Mouse (Mus musculus): Measurements from ENCODE around the gene Smarcd3. TPM values are rescaled to one million over a fixed set of nuclear protein-coding genes. Genes with fewer than 3 reads are reported as not detected.

The Smarcd3 gene
- polyA plus RNA-seq, 1 experiment = 87.6 TPM

DNA sequence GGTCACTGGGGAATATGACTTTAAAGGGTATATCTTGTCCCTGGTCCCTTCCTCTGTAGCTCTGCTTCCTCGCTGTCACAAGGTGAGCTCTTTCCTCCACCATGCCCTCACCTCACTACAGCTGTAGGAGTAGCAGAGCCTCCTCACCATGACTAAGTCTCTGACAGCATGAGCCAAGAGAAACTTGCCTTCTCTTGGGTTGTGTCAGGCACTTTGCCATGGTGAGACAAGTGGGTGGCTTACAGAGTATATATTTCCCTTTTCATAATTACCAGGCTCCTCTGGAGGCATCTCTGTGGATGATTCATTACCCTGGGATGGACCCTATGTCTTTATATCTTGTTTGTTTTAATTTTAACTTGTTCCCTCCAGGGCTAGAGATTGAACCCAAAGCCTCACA is 21.2 kb upstream of the Smarcd3 start:
- Histone ChIP-seq H3K79me2 (ENCODE audit: control insufficient read depth, insufficient read depth) (no peaks in the 10 kb centered on the region), H3K36me3 (ENCODE audit: control insufficient read depth, insufficient read depth) (no peaks in the 10 kb centered on the region), H3K4me3 (ENCODE audit: insufficient read depth, poor library complexity, severe bottlenecking) (no peak overlapping the region), H3ac (ENCODE audit: control insufficient read depth, insufficient read length, low read depth) (no peak overlapping the region), H3K27me3 (ENCODE audit: control insufficient read depth, insufficient read depth, insufficient read length) (no peaks in the 10 kb centered on the region), H3K79me3 (ENCODE audit: low read depth) (no peaks in the 10 kb centered on the region)
- TF ChIP-seq MYOD1 (IDR thresholded peaks at IDR 0.05; ENCODE audit: control insufficient read depth, insufficient read length, low read depth) (no peak), MAX (IDR thresholded peaks at IDR 0.05) (no peak), USF1 (IDR thresholded peaks at IDR 0.05; ENCODE audit: low read depth) (no peak), CEBPB (IDR thresholded peaks at IDR 0.05; ENCODE audit: low read depth) (no peak), MYOG (IDR thresholded peaks at IDR 0.05; ENCODE audit: control insufficient read depth, extremely low read depth, insufficient read length) (no peak), FOSL1 (IDR thresholded peaks at IDR 0.05; ENCODE audit: insufficient read depth, low read length, poor library complexity, severe bottlenecking) (no peak), CTCF (IDR thresholded peaks at IDR 0.05; ENCODE audit: control insufficient read depth, insufficient read depth, insufficient read length) (no peak)

DNA sequence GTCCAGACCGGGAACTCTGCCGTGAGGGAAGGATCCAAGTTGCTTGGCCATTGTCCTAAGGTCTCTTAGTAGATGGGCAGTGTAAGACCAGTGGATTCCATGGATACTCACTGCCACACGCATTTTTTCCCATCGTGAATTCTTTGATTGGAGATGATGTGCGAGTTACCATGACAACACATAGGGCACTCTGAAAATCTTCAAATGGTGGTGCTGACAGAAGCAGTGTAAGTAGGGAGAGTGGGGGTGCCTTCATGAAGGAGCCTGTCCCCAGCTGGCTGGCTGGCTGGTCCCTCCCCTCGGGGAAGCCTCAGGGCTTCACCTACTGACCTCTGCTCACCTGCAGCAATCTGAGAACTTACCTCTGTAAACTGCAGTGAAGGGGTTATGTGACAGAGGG is 14.9 kb upstream of the Smarcd3 start:
- no peaks in the 10 kb centered on the region for H3K79me2 ChIP-seq (ENCODE audit: control insufficient read depth, insufficient read depth)
- no peaks in the 10 kb centered on the region for H3K27me3 ChIP-seq (ENCODE audit: control insufficient read depth, insufficient read depth, insufficient read length)
- H3K36me3 ChIP-seq (ENCODE audit: control insufficient read depth, insufficient read depth) = no peaks in the 10 kb centered on the region
- H3K79me3 ChIP-seq (ENCODE audit: low read depth) = no peaks in the 10 kb centered on the region
- H3K4me3 ChIP-seq (ENCODE audit: insufficient read depth, poor library complexity, severe bottlenecking) = no peak overlapping the region
- TF ChIP-seq MYOD1 (IDR thresholded peaks at IDR 0.05; ENCODE audit: control insufficient read depth, insufficient read length, low read depth) (no peak), MYOG (IDR thresholded peaks at IDR 0.05; ENCODE audit: control insufficient read depth, extremely low read depth, insufficient read length) (no peak), FOSL1 (IDR thresholded peaks at IDR 0.05; ENCODE audit: insufficient read depth, low read length, poor library complexity, severe bottlenecking) (no peak)
- no peak overlapping the region for H3ac ChIP-seq (ENCODE audit: control insufficient read depth, insufficient read length, low read depth)

DNA sequence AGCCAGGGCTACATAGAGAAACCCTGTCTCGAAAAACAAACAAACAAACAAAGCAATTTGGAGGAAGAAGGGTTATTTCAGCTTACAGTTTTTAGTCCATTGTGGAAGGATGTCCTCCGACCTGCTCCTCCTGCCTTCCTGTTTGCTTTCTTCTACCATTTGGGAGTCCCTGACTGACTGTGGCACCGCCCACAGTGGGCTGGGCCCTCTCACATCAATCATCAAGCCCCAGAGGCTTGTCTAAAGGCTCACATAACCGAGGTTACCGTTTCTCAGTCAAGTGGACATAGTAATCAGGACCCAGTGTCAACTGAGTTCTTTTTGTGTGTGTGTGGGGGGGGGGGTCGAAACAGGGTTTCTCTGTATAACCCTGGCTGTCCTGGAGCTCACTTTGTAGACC is 13.9 kb upstream of the Smarcd3 start:
- no peaks in the 10 kb centered on the region for H3K79me3 ChIP-seq (ENCODE audit: low read depth)
- no peaks in the 10 kb centered on the region for H3K79me2 ChIP-seq (ENCODE audit: control insufficient read depth, insufficient read depth)
- H3K27me3 ChIP-seq (ENCODE audit: control insufficient read depth, insufficient read depth, insufficient read length) = no peaks in the 10 kb centered on the region
- TF ChIP-seq MAX (IDR thresholded peaks at IDR 0.05) (no peak), MYOD1 (IDR thresholded peaks at IDR 0.05; ENCODE audit: control insufficient read depth, insufficient read length, low read depth) (no peak)
- H3ac ChIP-seq (ENCODE audit: control insufficient read depth, insufficient read length, low read depth) = no peak overlapping the region
- H3K36me3 ChIP-seq (ENCODE audit: control insufficient read depth, insufficient read depth) = no peaks in the 10 kb centered on the region
- H3K4me3 ChIP-seq (ENCODE audit: insufficient read depth, poor library complexity, severe bottlenecking) = no peak overlapping the region

DNA sequence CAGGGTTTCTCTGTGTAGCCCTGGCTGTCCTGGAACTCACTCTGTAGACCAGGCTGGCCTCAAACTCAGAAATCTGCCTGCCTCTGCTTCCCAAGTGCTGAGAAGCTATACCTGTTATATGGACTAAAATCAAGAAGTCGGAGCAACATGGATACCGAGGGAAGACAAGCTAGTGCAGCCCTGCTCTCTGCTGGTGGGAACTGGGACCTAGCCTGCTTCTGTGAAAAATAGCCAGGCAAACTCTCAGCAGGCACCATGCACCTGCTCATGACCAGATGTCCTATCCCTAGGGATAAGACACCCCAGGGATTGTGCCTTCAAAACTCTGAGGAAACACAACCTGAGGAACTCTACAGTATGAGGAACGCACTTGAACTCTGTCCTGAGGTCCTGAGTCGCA is 12.8 kb upstream of the Smarcd3 start:
- Histone ChIP-seq H3K27me3 (ENCODE audit: control insufficient read depth, insufficient read depth, insufficient read length) (no peaks in the 10 kb centered on the region), H3K36me3 (ENCODE audit: control insufficient read depth, insufficient read depth) (no peaks in the 10 kb centered on the region), H3K4me3 (ENCODE audit: insufficient read depth, poor library complexity, severe bottlenecking) (no peak overlapping the region), H3ac (ENCODE audit: control insufficient read depth, insufficient read length, low read depth) (no peak overlapping the region), H3K79me2 (ENCODE audit: control insufficient read depth, insufficient read depth) (no peaks in the 10 kb centered on the region), H3K79me3 (ENCODE audit: low read depth) (no peaks in the 10 kb centered on the region)
- TF ChIP-seq MAX (IDR thresholded peaks at IDR 0.05) = no peak
- TF ChIP-seq CEBPB (IDR thresholded peaks at IDR 0.05; ENCODE audit: low read depth) = no peak
- no peak for TF ChIP-seq MYOD1 (IDR thresholded peaks at IDR 0.05; ENCODE audit: control insufficient read depth, insufficient read length, low read depth)
- TF ChIP-seq USF1 (IDR thresholded peaks at IDR 0.05; ENCODE audit: low read depth) = no peak
- no peak for TF ChIP-seq FOSL1 (IDR thresholded peaks at IDR 0.05; ENCODE audit: insufficient read depth, low read length, poor library complexity, severe bottlenecking)
- no peak for TF ChIP-seq MYOG (IDR thresholded peaks at IDR 0.05; ENCODE audit: control insufficient read depth, extremely low read depth, insufficient read length)
- TF ChIP-seq CTCF (IDR thresholded peaks at IDR 0.05; ENCODE audit: control insufficient read depth, insufficient read depth, insufficient read length) = no peak

DNA sequence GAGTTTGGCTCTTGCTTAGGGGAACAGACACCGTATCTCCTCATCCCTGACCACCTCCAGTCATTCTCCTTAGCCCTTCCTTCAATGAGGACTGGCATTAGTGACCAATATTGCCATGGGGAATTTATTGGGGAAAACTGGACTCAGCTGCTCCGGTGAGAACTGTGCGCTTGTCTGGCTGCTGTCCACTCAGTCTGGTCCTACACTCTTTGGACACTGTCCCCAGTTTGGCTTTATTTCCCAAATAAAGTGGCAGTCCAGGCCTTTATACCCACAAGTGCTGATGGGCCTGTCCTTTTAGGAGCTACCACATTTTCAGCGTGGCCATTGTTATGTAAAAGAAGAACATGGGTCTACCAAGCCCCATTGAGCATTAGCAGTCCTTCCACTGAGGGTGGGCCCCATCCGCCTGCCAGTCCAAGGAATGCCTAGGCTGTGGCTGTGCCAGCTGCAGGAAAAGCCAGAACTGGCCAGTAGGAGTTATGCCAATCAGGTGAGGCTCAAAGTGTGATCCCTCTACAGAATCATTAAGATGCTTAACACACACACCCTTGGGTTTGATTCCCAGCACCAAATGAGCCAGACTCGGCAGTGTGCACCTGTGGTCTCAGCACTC is 11.4 kb upstream of the Smarcd3 start:
- H3K36me3 ChIP-seq (ENCODE audit: control insufficient read depth, insufficient read depth) = no peaks in the 10 kb centered on the region
- no peaks in the 10 kb centered on the region for H3K27me3 ChIP-seq (ENCODE audit: control insufficient read depth, insufficient read depth, insufficient read length)
- no peaks in the 10 kb centered on the region for H3K79me3 ChIP-seq (ENCODE audit: low read depth)
- no peak overlapping the region for H3ac ChIP-seq (ENCODE audit: control insufficient read depth, insufficient read length, low read depth)
- no peaks in the 10 kb centered on the region for H3K79me2 ChIP-seq (ENCODE audit: control insufficient read depth, insufficient read depth)
- TF ChIP-seq USF1 (IDR thresholded peaks at IDR 0.05; ENCODE audit: low read depth) (no peak), MAX (IDR thresholded peaks at IDR 0.05) (no peak), CTCF (IDR thresholded peaks at IDR 0.05; ENCODE audit: control insufficient read depth, insufficient read depth, insufficient read length) (no peak), FOSL1 (IDR thresholded peaks at IDR 0.05; ENCODE audit: insufficient read depth, low read length, poor library complexity, severe bottlenecking) (no peak), MYOD1 (IDR thresholded peaks at IDR 0.05; ENCODE audit: control insufficient read depth, insufficient read length, low read depth) (no peak), MYOG (IDR thresholded peaks at IDR 0.05; ENCODE audit: control insufficient read depth, extremely low read depth, insufficient read length) (no peak), CEBPB (IDR thresholded peaks at IDR 0.05; ENCODE audit: low read depth) (no peak)
- H3K4me3 ChIP-seq (ENCODE audit: insufficient read depth, poor library complexity, severe bottlenecking) = no peak overlapping the region

DNA sequence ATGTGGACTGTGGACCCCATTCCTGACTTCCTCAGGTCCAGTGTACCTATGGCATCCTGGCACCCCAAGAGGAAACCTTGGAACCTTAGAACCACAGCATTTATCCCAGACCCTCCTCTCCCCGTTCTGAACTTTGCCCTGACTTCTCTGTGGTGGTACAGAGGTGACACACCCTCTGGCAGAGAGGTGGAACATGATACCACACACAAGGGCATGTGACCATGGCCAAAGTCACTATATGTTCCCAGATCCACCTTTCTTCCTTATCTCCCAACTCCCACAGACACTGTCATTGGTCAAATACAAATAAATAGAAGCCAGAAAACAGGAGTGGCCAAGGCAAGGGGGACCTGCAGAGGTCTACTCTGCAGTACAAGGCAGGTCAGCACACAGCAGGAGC is 10.9 kb upstream of the Smarcd3 start:
- H3K4me3 ChIP-seq (ENCODE audit: insufficient read depth, poor library complexity, severe bottlenecking) = no peak overlapping the region
- no peak for TF ChIP-seq CEBPB (IDR thresholded peaks at IDR 0.05; ENCODE audit: low read depth)
- TF ChIP-seq MYOG (IDR thresholded peaks at IDR 0.05; ENCODE audit: control insufficient read depth, extremely low read depth, insufficient read length) = no peak
- no peak for TF ChIP-seq FOSL1 (IDR thresholded peaks at IDR 0.05; ENCODE audit: insufficient read depth, low read length, poor library complexity, severe bottlenecking)
- no peak for TF ChIP-seq MYOD1 (IDR thresholded peaks at IDR 0.05; ENCODE audit: control insufficient read depth, insufficient read length, low read depth)
- TF ChIP-seq CTCF (IDR thresholded peaks at IDR 0.05; ENCODE audit: control insufficient read depth, insufficient read depth, insufficient read length) = no peak
- TF ChIP-seq USF1 (IDR thresholded peaks at IDR 0.05; ENCODE audit: low read depth) = no peak
- no peak for TF ChIP-seq MAX (IDR thresholded peaks at IDR 0.05)
- no peaks in the 10 kb centered on the region for H3K36me3 ChIP-seq (ENCODE audit: control insufficient read depth, insufficient read depth)
- no peaks in the 10 kb centered on the region for H3K27me3 ChIP-seq (ENCODE audit: control insufficient read depth, insufficient read depth, insufficient read length)
- H3ac ChIP-seq (ENCODE audit: control insufficient read depth, insufficient read length, low read depth) = no peak overlapping the region
- no peaks in the 10 kb centered on the region for H3K79me3 ChIP-seq (ENCODE audit: low read depth)
- no peaks in the 10 kb centered on the region for H3K79me2 ChIP-seq (ENCODE audit: control insufficient read depth, insufficient read depth)

All from C2C12 (cell line).